Mouse (Mus musculus) midbrain, embryonic 15.5 days (tissue): ENCODE results near the gene 1110059G10Rik. TPM values are rescaled to one million over a fixed set of nuclear protein-coding genes. Genes with fewer than 3 reads are reported as not detected.
A peak's percentile ranks its signal among the peaks of the same experiment; 100 is the strongest.

ENCODE experiments used
- ATAC-seq: fragments of 200-750 bp; cut with Nextera tagmentation; replicated peaks from 2 replicates; pipeline ENCODE4 v1.8.0; 2017; ENCODE audit warnings: moderate TSS enrichment
- H3K27ac ChIP-seq: fragments of 300-500 bp; sonication (generic); 2 replicates; pipeline ENCODE4 v1.5.1; 2015; ENCODE audit warnings: mild to moderate bottlenecking, inconsistent platforms
- H3K27me3 ChIP-seq: fragments of 300-500 bp; sonication (generic); replicated peaks from 2 replicates; pipeline ENCODE4 v1.6.1; 2015; ENCODE audit warnings: inconsistent platforms
- H3K36me3 ChIP-seq: fragments of 300-500 bp; sonication (generic); replicated peaks from 2 replicates; pipeline ENCODE4 v1.6.1; 2015; ENCODE audit warnings: inconsistent platforms
- H3K4me1 ChIP-seq: fragments of 300-500 bp; sonication (generic); 2 replicates; pipeline ENCODE4 v1.6.1; 2015; ENCODE audit warnings: inconsistent platforms
- H3K4me2 ChIP-seq: fragments of 300-500 bp; sonication (generic); 2 replicates; pipeline ENCODE4 v1.6.1; 2015; ENCODE audit warnings: inconsistent platforms, mild to moderate bottlenecking, moderate library complexity
- H3K4me3 ChIP-seq: fragments of 300-500 bp; sonication (generic); 2 replicates; pipeline ENCODE4 v1.5.1; 2015; ENCODE audit warnings: mild to moderate bottlenecking, inconsistent platforms
- H3K9ac ChIP-seq: fragments of 300-500 bp; sonication (generic); 2 replicates; pipeline ENCODE4 v1.6.1; 2015; ENCODE audit warnings: mild to moderate bottlenecking, inconsistent platforms
- H3K9me3 ChIP-seq: fragments of 300-500 bp; sonication (generic); 2 replicates; pipeline ENCODE4 v1.6.1; 2016; ENCODE audit warnings: inconsistent platforms
- whole genome bisulfite sequencing: fragments of 180-500 bp; shearing (Covaris S2); methylation state at CpG from one replicate; pipeline ENCODE4 v1.1.7; 2015; ENCODE audit warnings: mixed read lengths; 5-methylcytosine and 5-hydroxymethylcytosine counted together
- polyA plus RNA-seq: library from polyadenylated mRNA; unstranded; fragments of >200 nt; fragmentation: Nextera tagmentation; extraction: Ambion mirVana; gene quantifications from 2 replicates; pipeline ENCODE4 v1.2.1, GENCODE M21; 2015

The 1110059G10Rik gene
- polyA plus RNA-seq, result 23.9 and 27.4 TPM in 2 replicates

DNA sequence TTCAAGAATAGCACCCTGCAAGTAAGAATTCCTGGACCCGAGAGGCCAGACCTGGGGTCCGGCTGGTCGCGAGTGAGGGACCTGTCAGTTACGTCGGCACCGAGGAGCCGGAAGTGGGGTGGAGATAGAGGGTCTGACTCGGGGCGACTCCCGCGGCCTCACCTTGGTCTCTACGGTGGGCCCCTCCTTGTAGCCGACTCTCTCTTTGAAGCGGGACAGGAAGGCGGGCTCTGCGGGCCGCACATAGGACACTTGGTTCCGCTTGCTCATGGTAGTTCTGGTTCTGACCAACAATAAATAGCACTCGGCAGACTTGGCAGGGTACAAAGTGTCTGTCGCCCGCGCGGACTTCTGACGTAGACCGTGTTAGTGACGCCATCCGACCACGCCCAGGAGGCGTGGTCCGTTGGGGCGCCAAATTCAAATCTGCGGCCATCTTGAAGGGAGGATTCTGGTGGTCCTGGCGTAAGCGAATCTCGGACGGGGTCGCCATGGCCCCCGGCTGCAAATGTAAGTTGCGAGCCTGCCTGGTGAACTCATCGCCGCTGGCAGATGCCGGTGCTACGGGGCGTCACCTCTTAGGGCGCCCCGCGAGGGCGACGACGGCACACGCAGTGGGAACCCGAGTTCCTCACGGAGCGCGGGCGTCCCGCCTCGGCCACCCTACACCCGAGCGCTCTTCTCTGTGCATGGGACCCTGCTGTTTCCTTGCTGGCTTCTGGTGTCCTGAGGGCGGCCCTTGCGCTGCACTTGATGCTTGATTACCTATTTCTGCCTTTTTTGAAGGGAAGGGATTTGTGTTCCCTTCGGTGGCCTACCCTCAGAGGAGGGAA, at the start of gene 1110059G10Rik, which contains the start of gene Kif15:
Gene 1110059G10Rik (minus strand): TSS at position 358 of the 833 bp plus-strand sequence.
Gene Kif15 (plus strand): TSS at position 404 of the 833 bp plus-strand sequence.
- H3K4me2 ChIP-seq, result peak within 1 kb of the TSS; percentile 96
- H3K27ac ChIP-seq, result peak within 1 kb of the TSS; percentile 81
- H3K27me3 ChIP-seq, result no peaks in the 10 kb centered on the region
- peak; percentile 98 for ATAC-seq
- H3K4me1 ChIP-seq, result peaks cover 13% of the 10 kb centered on the region
- H3K9me3 ChIP-seq, result no peaks in the 10 kb centered on the region
- H3K36me3 ChIP-seq, result peaks cover 11% of the 10 kb centered on the region; the same call in 1 of the 2 replicates
- H3K4me3 ChIP-seq, result peak within 1 kb of the TSS; percentile 77
- WGBS, result under 1% methylated on average over 64 of the region's 64 CpGs
- H3K9ac ChIP-seq, result peak within 1 kb of the TSS; percentile 64

DNA sequence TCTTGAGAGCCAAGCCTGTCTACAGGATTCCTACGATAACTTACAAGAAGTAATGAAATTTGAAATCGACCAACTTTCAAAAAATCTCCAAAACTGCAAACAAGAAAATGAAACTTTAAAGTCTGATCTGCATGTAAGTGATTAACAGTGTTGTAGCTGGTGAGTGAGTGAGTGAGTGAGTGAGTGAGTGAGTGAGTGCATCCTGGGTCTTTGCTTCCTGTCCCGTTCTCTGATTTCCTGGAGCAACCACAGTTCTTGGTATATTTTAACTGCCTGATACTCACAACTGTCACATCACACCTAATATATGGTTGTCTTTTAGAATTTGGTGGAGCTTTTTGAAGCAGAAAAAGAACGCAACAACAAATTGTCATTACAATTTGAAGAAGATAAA, 48.4 kb upstream of the 1110059G10Rik start:
- no peaks in the 10 kb centered on the region for H3K9me3 ChIP-seq
- no peak overlapping the region for H3K4me3 ChIP-seq
- H3K4me1 ChIP-seq, result no peaks in the 10 kb centered on the region
- no peak overlapping the region for H3K9ac ChIP-seq
- H3K4me2 ChIP-seq, result no peak overlapping the region
- ATAC-seq, result no peak
- 97% methylated on average over 4 of the region's 4 CpGs for WGBS
- no peaks in the 10 kb centered on the region for H3K27me3 ChIP-seq
- no peak overlapping the region for H3K27ac ChIP-seq
- no peaks in the 10 kb centered on the region for H3K36me3 ChIP-seq

DNA sequence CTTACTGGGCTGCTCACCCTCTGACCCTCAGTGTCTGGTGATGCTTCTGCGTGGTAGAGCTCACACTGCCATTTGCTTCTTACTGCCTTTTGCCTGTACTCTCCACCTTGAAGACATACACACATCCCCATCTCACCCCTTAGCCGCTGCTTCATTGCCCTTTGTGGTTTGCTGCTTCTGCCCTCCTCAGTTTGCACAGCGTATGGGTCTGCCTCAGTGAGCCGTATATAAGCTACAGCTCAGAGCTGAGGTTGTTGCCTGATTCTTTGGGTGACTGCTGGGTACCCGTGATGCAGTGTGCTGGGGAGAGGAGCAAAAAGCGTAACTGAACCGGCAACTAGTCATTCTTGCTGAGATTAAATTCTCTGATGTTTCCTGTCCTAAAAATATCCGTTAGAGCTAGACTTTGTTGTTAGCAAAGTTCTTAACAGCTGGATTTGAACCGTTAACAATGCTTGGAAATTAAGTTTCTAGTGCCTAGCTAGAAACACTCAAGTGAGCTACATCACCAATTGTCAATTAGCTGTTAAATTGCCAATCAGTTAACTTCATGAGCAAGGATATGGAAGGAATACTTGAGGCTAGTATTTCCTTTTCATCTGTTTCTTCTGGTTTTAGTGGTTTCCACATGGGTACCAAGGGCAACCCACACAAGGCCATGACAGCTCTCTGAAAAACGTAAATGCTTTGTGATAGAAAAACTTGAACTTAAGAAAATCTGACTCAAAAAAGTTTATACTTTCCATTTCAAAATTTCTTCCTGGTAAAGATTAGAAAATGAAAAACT, 47.8 kb upstream of the 1110059G10Rik start:
- Histone ChIP-seq H3K4me3 (no peak overlapping the region), H3K4me1 (no peaks in the 10 kb centered on the region), H3K4me2 (no peak overlapping the region), H3K27ac (no peak overlapping the region), H3K9ac (no peak overlapping the region), H3K9me3 (no peaks in the 10 kb centered on the region), H3K36me3 (no peaks in the 10 kb centered on the region), H3K27me3 (no peaks in the 10 kb centered on the region)
- WGBS, result 95% methylated on average over 10 of the region's 10 CpGs
- no peak for ATAC-seq

DNA sequence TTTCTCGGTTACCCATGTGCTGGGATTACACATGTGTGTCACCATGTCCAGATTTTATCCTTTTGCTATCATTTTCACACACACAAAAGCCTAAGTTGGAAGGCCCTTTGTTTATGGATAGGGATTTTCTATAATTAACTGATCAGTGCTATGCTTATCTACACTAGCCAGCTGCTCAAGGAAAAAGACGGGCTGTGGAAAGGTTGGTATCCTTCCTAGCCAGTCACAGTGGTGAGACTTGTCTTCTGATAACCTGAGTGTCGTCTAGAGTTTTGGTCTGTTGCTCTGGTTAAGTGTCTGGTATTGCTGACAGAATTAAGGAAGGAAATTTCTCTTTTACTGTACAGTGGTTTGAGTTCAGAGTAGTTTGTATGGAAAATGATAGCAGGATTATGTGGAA, 21.9 kb downstream of the 1110059G10Rik start:
- peaks cover 67% of the 10 kb centered on the region for H3K36me3 ChIP-seq
- ATAC-seq, result no peak
- H3K9me3 ChIP-seq, result no peaks in the 10 kb centered on the region
- no peaks in the 10 kb centered on the region for H3K27me3 ChIP-seq
- H3K4me2 ChIP-seq, result no peak overlapping the region
- H3K4me1 ChIP-seq, result peaks cover under 1% of the 10 kb centered on the region
- WGBS, result 94% methylated on average over 3 of the region's 3 CpGs
- no peak overlapping the region for H3K27ac ChIP-seq
- no peak overlapping the region for H3K9ac ChIP-seq
- no peak overlapping the region for H3K4me3 ChIP-seq

DNA sequence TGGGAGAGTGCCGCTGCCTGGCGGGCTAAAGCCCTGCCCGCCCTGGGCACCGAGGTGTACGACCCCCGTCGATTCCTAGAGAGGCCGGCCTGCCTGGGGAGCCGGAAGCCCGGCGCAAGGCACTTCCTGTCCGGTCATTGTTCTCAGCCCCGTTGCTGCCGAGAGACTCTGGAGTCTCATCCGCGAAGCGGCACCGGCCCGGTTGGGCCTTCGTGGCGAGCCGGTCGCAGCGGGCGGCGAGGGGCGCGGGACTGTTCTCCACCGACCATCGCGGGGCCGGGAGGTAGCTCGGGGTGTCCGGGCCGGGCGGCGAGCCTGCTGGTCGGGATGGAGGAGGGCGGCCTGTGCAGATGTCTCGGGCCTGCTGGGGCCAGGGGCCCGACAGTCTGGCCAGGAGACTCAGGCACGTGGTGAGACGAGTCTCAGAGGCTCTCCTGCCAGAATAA, 27.8 kb downstream of the 1110059G10Rik start, which contains the start of gene Zfp105:
Gene Zfp105 (plus strand): TSS at position 137 of the 446 bp plus-strand sequence.
- peak; percentile 99 for ATAC-seq
- Histone ChIP-seq H3K9ac (peak within 1 kb of the TSS; percentile 82), H3K9me3 (no peaks in the 10 kb centered on the region), H3K27ac (peak within 1 kb of the TSS; percentile 82), H3K4me3 (peak within 1 kb of the TSS; percentile 65), H3K27me3 (no peaks in the 10 kb centered on the region), H3K36me3 (peaks cover 28% of the 10 kb centered on the region), H3K4me1 (peaks cover 8% of the 10 kb centered on the region), H3K4me2 (peak within 1 kb of the TSS; percentile 62)
- WGBS, result under 1% methylated on average over 43 of the region's 43 CpGs

DNA sequence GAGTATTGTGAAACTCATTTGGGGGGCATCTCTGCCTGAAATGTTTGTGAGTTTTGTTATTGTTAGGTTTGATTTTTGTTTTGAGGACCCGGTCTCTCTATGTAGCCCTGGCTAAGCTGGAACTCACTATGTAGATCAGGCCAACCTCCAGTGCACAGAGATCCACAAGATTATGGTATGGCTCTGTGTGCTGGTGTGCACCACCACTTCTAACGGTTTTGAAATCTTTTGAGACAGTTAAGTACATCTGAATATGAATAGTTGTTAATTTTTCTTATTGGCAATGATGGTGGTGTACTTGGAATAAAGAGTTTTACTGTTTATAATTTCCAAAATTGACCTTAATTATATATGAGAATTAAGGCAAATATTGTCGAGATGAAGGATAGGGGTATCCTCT, 28.4 kb downstream of the 1110059G10Rik start:
- H3K36me3 ChIP-seq, result peaks cover 23% of the 10 kb centered on the region
- H3K4me2 ChIP-seq, result peak overlapping the region; percentile 62
- 18% methylated on average over 3 of the region's 3 CpGs for WGBS
- peak overlapping the region; percentile 82 for H3K27ac ChIP-seq
- H3K9me3 ChIP-seq, result no peaks in the 10 kb centered on the region
- peak; percentile 57; the same call in 1 of the 2 replicates for ATAC-seq
- peak overlapping the region; percentile 82; the same call in 1 of the 2 replicates for H3K9ac ChIP-seq
- no peaks in the 10 kb centered on the region for H3K27me3 ChIP-seq
- peaks cover 8% of the 10 kb centered on the region for H3K4me1 ChIP-seq
- H3K4me3 ChIP-seq, result peak overlapping the region; percentile 65

DNA sequence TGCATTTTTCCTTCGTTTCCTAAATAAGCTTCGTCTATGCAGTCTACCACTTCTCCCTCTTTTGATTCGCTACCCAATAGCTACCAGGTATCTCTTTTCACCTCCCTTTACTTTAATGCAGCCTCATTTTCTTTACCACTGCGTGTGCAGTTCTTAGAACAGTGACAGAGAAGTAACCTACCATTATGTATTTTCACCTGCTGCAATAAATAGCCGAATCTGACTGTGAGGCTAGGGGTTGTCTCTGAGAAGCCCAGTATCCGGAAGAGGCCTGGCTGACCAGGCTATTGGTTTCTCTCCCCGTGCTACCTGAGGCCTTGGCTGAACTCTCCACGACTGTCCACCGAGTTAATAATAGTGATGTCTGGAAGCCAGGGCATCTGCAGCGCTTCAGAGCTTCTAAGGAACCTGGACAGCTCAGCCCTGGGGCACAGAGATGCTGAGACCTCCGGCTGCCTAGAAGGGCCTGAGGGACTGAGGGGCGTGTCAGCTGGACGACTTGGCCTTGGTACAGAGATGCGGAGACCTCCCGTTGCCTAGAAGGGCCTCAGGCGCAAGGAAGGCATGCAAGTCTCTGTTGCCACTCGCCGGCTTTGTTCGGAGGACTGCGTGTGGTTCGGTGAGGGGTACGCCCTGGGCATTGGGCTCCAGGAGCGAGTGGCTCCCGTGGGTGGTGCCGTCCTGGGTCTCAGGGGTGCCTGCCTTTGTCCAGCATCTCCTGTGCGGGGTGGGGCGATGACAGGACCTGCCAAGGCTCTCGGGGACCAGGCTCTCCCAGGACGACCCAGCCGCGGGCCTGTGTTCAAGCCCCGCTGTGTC, 47.9 kb downstream of the 1110059G10Rik start:
- Histone ChIP-seq H3K9me3 (no peaks in the 10 kb centered on the region), H3K27me3 (no peaks in the 10 kb centered on the region), H3K9ac (peak overlapping the region; percentile 67), H3K4me3 (peak overlapping the region; percentile 52), H3K36me3 (peaks cover 3% of the 10 kb centered on the region), H3K27ac (peak overlapping the region; percentile 72), H3K4me2 (peak overlapping the region; percentile 75), H3K4me1 (peaks cover 20% of the 10 kb centered on the region)
- WGBS, result 12% methylated on average over 32 of the region's 32 CpGs
- peak; percentile 99 for ATAC-seq

DNA sequence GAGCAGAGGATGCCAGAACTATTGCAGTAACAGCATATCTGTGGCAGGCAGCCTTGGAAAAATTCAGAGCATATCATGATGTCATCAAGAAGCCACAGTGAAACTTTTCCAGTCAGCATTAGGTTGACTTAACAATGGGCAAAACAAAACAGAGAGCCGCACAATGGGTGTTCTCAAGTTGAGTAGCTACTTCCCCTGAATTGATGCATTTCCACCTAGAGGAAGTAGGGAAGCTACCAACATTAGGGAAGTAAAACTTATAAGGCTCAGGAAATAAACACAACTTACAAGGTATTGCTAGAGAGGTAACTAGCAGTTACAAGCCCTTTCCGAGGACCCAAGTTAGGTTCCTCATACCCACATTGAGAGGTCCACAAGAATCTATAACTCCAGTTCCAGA, 49.8 kb downstream of the 1110059G10Rik start:
- WGBS, result 92% methylated on average over 2 of the region's 2 CpGs
- ATAC-seq, result no peak

More for the DNA sequence above, 49.8 kb downstream of the 1110059G10Rik start:
- no peak overlapping the region for H3K9ac ChIP-seq
- H3K27me3 ChIP-seq, result no peaks in the 10 kb centered on the region
- peaks cover 11% of the 10 kb centered on the region for H3K36me3 ChIP-seq
- no peak overlapping the region for H3K4me2 ChIP-seq
- H3K27ac ChIP-seq, result no peak overlapping the region
- peaks cover 20% of the 10 kb centered on the region for H3K4me1 ChIP-seq
- no peak overlapping the region for H3K4me3 ChIP-seq
- H3K9me3 ChIP-seq, result no peaks in the 10 kb centered on the region

Other genes starting within 250 kb of the 1110059G10Rik start
- gene Topaz1, start 203.7 kb downstream of the 1110059G10Rik start, polyA plus RNA-seq, result not detected in 2 replicates
- gene Tcaim, start 145.5 kb downstream of the 1110059G10Rik start, polyA plus RNA-seq, result 9.1 and 9.3 TPM in 2 replicates
- gene Gm35549, start 107.0 kb downstream of the 1110059G10Rik start, polyA plus RNA-seq, result 0.40 and 0.82 TPM in 2 replicates
- 110 and 130 TPM in 2 replicates for gene Zfp445, start 85.0 kb downstream of the 1110059G10Rik start, polyA plus RNA-seq
- 5.0 and 5.1 TPM in 2 replicates for gene Zkscan7, start 65.3 kb downstream of the 1110059G10Rik start, polyA plus RNA-seq
- gene Zfp105, start 27.9 kb downstream of the 1110059G10Rik start, polyA plus RNA-seq, result 21.2 and 22.1 TPM in 2 replicates
- gene Kif15, start within 50 bp of the 1110059G10Rik start, polyA plus RNA-seq, result 9.8 and 12.1 TPM in 2 replicates
- 29.7 and 29.9 TPM in 2 replicates for gene Tmem42, start 70.3 kb upstream of the 1110059G10Rik start, polyA plus RNA-seq
- 0.83 and 0.97 TPM in 2 replicates for gene Tgm4, start 83.7 kb upstream of the 1110059G10Rik start, polyA plus RNA-seq
- gene Zdhhc3, start 162.2 kb upstream of the 1110059G10Rik start, polyA plus RNA-seq, result 86.6 and 88.5 TPM in 2 replicates
- gene Exosc7, start 162.2 kb upstream of the 1110059G10Rik start, polyA plus RNA-seq, result 80.1 and 83.7 TPM in 2 replicates
- 1.5 and 3.1 TPM in 2 replicates for gene Clec3b, start 199.9 kb upstream of the 1110059G10Rik start, polyA plus RNA-seq